Mouse (Mus musculus): ENCODE results near the gene Serpina12.

Gene Serpina12

DNA sequence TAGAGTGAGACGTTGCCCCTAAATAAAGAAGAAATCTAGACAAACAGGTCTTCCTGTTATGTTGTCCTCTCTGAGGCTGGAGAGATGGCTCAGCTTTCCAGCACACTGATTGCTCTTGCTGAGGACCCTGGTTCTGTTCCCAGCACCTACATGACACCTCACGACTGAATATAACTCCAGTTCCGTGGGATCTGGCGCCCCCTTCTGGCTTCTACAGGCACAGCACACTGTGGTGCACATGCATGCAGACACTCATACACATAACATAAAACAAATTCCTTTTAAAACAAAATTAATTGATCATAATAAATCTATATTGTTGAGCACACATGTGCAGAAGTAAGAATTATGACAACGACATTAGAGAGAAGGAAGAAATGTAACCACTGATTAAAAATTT, 39.6 kb downstream of the Serpina12 start:
- no peak for DNase-seq (ENCODE audit: low spot score in 2 of 2)

DNA sequence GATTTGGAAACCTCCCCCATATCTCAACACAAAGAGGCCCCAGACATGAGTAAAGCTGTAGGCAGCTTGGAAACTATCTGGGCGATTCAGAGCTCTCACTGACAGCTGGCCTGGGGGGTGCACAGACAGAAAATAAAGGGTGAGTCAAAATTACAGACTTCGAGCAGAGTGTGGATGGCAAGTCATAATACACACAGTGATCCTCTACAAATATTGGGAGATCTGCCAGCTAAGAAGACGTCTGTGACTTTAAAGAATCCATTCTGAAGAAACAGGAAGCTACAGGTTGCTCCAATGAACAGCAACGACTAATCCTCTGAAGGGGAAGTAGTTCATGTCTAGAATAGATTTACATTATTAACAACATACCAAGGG, 41.0 kb downstream of the Serpina12 start:
- DNase-seq (ENCODE audit: low spot score in 2 of 2) = no peak

DNA sequence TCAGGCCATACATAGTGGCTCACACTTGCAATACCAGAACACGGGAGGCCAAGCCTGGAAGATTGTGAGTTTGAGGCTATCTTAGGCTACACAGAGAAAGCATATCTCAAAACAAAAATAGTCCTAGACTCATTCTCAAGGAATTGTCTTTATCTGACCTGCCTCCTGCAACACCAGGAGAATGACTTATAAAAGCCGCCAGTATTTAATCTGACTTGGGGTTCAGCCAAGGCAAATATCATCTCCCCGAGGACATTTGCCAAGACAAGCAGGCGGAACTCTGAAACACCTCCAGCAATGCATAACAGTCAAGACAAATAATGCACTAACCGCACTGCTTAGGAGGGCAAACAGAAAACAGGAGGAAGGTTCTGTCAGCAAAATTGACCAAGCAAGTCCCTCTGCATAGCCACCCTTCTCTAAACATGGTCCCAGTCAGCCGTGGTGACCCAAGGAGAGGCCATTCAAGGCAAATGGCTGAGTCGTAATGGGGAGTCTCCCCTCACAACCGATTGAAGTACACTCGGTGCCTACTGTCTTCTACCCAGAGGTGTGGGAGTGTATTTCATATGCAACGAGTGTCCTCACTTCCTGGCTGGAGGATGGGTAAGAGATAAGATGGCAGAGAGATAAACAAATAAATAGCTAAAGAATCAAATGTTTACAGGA, 41.5 kb downstream of the Serpina12 start:
- DNase-seq (ENCODE audit: low spot score in 2 of 2) = peak; percentile 62 to 78

DNA sequence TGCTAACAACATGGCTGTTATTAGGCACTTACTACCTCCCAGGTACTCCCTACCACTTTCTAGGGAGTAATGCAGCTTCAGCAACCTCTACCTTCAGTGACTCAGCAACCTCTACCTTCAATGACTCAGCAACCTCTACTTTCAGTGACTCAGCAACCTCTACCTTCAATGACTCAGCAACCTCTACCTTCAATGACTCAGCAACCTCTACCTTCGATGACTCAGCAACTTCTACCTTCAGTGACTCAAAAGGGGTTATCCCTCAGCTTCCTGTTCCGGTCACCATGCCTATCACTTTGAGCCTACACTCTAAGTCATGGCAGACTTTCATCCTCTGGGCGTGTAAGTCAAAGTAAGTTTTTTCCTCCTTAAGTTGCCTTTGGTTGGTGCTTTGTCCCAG, 43.6 kb downstream of the Serpina12 start:
- DNase-seq (ENCODE audit: low spot score in 2 of 2) = no peak

DNA sequence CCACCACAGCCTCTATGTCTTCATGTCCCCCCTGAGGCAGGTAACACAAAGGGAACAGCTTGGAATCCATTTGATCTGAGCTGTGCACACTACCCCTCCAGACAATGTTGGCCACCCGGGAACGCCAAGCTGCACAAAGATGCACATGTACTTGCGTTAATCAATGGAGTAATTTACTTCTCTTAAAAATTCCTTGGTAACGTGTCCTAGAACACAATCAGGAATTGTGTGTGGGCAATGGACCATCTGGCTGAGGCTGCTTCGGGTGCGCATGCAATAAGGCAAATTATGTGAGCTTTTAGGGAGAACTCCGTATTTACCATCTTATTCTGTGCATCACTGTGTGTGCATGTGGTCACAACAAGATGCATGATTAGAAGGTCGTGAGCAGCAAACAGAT, 44.6 kb downstream of the Serpina12 start:
- no peak for DNase-seq (ENCODE audit: low spot score in 2 of 2)

DNA sequence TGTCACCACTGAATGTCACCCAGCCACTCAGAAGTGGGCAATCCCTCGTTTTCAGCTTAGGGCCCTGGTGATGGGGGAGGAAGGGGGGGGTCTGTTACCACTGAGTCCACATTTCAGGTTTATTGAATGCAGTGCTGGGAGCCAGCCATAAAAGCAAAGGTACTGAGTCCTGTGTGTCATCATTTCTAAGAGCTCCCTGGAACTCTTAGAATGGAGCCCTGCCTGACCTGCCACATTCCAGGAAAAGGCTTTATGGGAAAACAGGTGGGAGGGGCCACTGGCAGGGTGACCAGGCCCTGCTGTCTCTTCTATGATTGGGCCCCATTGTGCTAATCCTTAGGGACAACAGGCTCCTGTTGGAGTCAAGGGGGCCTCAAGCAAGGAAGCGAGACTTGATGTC, 47.7 kb downstream of the Serpina12 start:
- no peak for DNase-seq (ENCODE audit: low spot score in 2 of 2)

DNA sequence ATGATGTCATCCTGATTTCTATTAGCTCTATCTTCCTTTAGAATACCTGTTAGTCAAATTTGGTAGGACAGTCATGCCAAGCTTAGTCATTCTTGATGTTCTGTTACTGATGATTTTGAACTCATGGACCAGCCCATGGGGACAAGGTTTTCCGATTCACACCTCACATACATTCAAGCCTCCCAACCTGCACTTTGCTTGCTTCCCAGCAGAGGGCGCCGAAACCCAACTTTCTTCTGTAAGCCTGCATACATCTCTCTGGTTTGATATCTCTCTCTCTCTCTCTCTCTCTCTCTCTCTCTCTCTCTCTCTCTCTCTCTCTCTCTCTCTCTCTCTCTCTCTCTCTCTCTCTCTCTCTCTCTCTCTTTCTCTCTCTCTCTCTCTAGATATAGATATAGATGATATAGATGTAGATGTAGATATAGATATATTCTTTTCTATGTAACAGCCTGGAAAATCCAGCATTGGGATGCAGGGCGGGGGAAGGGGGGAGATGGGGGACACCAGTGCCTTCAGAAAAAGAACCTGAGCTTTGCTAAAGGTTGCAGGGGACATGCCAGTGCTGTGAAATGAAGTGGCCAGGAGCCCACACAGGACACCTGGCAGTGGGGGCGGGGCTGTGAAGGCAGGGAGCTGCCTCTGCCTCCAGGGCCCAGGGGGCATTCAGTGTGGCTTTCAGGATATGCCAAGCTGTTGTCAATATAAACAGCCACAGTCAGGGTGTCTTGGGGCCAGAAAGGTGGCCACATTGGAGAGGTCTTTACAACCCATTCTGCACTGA, 48.8 kb downstream of the Serpina12 start:
- peak in 1 of 2 experiments; percentile 53 for DNase-seq (ENCODE audit: low spot score in 2 of 2)

DNA sequence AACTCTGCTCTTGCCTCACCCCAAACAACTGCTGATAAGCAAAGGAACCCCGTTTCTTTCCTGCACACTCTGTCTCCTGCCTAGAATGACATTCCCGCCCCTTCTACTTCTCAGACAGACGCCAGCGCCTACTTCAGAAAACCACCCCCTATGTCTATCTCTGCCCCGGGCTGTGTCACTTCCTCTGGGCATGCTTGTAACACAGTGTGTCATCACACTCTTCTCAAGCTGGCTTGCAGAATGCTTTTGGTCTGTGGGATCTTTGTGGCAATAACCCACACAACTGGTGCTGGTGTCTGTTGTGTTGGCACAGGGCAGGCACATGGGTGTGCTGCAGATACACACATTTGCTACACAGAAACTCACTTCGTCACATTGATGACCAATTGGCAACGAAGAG, 51.3 kb downstream of the Serpina12 start:
- DNase-seq (ENCODE audit: low spot score in 2 of 2) = no peak

DNA sequence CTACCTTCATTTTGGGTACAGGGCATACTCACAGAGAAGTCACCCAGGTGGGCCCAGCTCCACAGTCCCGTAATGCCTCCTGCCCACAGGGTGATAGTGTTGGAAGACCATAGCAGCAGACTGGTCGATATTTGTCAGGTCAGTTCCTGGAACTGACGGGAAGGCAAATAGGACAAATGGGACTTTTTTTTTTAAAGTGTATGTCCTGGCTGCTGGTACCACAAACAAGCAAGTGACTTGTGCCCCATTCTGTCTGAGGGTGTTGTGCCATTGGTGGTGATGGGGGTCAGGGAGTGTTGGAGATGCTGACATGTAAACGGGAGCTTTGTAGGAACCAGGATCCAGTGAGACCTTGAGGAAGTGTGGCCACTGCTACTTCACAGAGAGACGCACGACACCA, 54.4 kb downstream of the Serpina12 start, which contains the start of gene Serpina11:
TSS of gene Serpina11 (minus strand) at position 101 of the 400 bp plus-strand sequence.
- no peak for DNase-seq (ENCODE audit: low spot score in 2 of 2)

DNA sequence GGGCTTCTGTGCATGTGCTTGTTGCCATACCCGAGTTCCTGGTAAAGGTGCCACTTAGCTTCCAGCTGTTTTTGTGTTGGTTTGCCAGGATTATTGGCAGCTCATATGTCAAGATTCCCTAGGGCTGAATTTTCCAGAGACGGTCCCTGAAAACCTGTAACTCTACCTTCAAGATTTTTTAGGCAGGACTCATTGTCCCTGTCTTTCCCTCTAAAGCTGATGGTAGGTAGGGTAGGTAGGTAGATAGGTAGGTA, 54.8 kb downstream of the Serpina12 start:
- no peak for DNase-seq (ENCODE audit: low spot score in 2 of 2)

DNA sequence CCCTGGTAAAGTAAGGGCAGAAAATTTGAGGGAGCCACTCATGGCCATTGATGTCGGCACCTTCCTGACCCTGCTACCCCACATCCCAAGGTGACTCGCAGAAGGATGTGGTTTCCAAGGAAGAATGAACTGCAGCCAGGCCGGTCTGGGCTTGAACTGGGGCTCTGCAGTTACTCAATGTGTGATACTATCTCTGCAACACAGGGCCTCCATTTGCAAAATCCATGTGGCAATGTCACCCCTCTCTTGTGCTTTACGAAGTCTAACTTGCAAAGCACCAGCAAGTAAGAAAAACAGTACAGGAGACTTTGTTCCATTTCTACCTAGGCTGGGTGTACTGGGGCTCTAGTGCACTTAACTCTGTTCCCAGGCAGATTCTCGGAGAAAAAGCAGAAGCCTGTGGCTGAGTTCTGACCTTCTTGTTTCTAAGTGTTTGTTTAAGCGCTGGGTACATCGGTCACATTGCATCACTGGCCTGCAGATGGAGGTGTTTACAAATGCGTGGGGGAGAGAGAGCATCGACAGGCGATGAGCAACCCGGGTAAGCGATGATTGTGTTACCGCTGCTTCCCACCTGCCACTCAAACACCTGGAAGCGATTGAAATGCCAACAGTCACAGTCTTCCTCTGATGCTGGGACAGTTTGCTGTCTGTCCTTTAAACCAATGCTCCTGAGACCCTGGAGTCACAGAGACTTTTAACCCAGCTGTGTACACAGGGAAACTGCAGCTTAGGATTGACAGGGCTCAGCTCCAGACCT, 55.3 kb downstream of the Serpina12 start:
- no peak for DNase-seq (ENCODE audit: low spot score in 2 of 2)

DNA sequence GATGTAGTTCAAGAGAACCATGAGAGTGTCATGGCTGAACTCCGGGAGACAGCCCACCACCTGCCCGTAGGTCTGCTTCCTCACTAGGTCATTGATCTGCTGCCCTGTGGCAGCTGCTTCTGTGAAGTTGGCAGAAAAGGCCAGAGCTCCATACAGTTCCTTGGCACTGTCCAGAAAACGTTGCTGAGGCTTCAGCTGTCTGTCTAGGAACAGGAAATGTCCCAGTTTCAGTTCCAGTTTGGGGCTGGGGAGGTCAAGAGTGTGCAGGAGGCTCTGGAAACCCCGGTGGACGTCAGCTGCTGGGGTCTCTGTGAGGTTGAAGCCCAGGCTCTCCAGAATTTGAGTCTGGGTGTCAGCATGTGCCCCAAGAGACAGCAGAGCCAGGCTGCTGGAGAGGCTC, 58.4 kb downstream of the Serpina12 start:
- DNase-seq (ENCODE audit: low spot score in 2 of 2) = no peak

DNA sequence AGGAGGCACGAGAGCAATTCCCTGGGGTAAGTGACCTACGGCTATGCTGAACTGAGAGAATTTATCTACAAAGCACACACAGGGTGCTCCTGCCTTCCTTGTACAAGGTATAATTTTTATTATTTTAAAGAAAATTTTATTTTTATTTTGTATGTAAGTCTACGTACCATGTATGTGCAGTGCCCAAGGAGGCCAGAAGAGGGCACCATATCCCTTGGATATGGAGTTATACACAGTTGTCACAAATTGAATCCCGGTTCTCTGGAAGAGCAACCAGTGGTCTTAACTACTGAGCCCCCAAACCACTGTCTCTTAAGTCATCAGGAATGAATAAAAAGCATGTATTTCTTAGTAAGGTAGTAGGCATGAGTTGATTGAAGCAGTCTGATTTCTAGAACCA, 59.3 kb downstream of the Serpina12 start:
- DNase-seq (ENCODE audit: low spot score in 2 of 2) = no peak

DNA sequence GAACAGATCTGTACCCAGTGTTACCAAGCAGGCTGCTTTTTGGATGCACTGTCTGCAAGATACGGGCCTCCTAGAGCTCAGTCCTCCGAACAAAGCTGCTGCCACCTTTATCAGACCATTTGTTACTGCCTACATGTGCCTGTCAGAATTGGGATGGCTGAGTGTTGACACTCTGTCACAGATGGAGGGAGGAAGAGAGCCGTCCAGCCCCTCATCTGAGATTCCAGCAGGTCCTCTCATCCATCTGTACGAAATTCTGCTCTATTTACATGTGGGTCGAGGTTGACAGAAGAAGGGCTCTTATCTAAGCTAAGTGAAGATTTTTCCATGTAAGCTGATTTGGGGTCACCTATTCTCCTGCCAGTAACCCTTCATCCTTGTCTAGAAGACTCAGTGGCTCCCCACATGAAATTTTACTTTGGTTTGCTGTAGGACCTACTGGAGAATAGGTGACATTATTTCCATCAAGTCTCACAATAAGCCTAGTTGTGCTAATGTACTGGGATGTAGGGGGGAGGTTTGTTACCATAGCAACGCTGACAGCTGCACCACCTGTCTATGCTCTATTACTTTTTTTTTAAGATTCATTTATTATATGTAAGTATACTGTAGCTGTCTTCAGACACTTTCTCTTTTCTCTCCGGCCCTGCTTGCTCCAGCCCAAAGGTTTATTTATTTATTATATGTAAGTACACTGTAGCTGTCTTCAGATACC, 62.4 kb downstream of the Serpina12 start:
- no peak for DNase-seq (ENCODE audit: low spot score in 2 of 2)

All from heart, adult 9 months (tissue).